Mouse (Mus musculus) kidney, embryonic 15.5 days (tissue): ENCODE results near the gene Sh3bp5l. TPM values are rescaled to one million over a fixed set of nuclear protein-coding genes. Genes with fewer than 3 reads are reported as not detected.
"Not testable (repeated sequence)": the region's sequence is repeated elsewhere in the genome, so short reads cannot be mapped to it uniquely, and the experiment has no call there.

Experiments
- ATAC-seq: fragments of 200-750 bp; cut with Nextera tagmentation; replicated peaks from 2 replicates; pipeline ENCODE4 v1.8.0; 2017; ENCODE audit warnings: moderate TSS enrichment; ENCODE audit not compliant: low FRiP score
- H3K27ac ChIP-seq: fragments of 300-500 bp; sonication (generic); 2 replicates; pipeline ENCODE4 v1.5.1; 2015; ENCODE audit warnings: mild to moderate bottlenecking, inconsistent platforms
- H3K27me3 ChIP-seq: fragments of 300-500 bp; sonication (generic); 2 replicates; pipeline ENCODE4 v1.6.1; 2015; ENCODE audit warnings: inconsistent platforms
- H3K36me3 ChIP-seq: fragments of 300-500 bp; sonication (generic); 2 replicates; pipeline ENCODE4 v1.6.1; 2015; ENCODE audit warnings: inconsistent platforms
- H3K4me1 ChIP-seq: fragments of 300-500 bp; sonication (generic); 2 replicates; pipeline ENCODE4 v1.6.1; 2015; ENCODE audit warnings: inconsistent platforms
- H3K4me2 ChIP-seq: fragments of 300-500 bp; sonication (generic); 2 replicates; pipeline ENCODE4 v1.6.1; 2015; ENCODE audit warnings: moderate library complexity, mild to moderate bottlenecking, inconsistent platforms
- H3K4me3 ChIP-seq: fragments of 300-500 bp; sonication (generic); replicated peaks from 2 replicates; pipeline ENCODE4 v1.5.1; 2015; ENCODE audit warnings: mild to moderate bottlenecking, inconsistent platforms
- H3K9ac ChIP-seq: fragments of 300-500 bp; sonication (generic); 2 replicates; pipeline ENCODE4 v1.6.1; 2015; ENCODE audit warnings: mild to moderate bottlenecking, inconsistent platforms
- H3K9me3 ChIP-seq: fragments of 300-500 bp; sonication (generic); replicated peaks from 2 replicates; pipeline ENCODE4 v1.6.1; 2016; ENCODE audit warnings: inconsistent platforms
- WGBS: fragments of 180-500 bp; shearing (Covaris S2); methylation state at CpG from one replicate; pipeline ENCODE4 v1.1.7; 2015; ENCODE audit warnings: mixed read lengths; 5-methylcytosine and 5-hydroxymethylcytosine counted together
- polyA plus RNA-seq: library from polyadenylated mRNA; unstranded; fragments of >200 nt; fragmentation: Nextera tagmentation; extraction: Ambion mirVana; gene quantifications from 2 replicates; pipeline ENCODE4 v1.2.1, GENCODE M21; 2015

The Sh3bp5l gene
- polyA plus RNA-seq, 1 experiment from 2014 or later = 37.0 TPM

GRCm38 (mm10) chr11:58357042-58357441, 26.5 kb downstream of the Sh3bp5l start:
- H3K9ac ChIP-seq = no peak overlapping the region
- no peak for ATAC-seq
- 95% methylated on average over 3 of the region's 3 CpGs for WGBS
- no peak overlapping the region for H3K4me2 ChIP-seq
- no peaks in the 10 kb centered on the region for H3K9me3 ChIP-seq
- no peaks in the 10 kb centered on the region for H3K27me3 ChIP-seq
- no peaks in the 10 kb centered on the region for H3K4me1 ChIP-seq
- H3K36me3 ChIP-seq = no peaks in the 10 kb centered on the region
- H3K4me3 ChIP-seq = no peak overlapping the region
- no peak overlapping the region for H3K27ac ChIP-seq

DNA sequence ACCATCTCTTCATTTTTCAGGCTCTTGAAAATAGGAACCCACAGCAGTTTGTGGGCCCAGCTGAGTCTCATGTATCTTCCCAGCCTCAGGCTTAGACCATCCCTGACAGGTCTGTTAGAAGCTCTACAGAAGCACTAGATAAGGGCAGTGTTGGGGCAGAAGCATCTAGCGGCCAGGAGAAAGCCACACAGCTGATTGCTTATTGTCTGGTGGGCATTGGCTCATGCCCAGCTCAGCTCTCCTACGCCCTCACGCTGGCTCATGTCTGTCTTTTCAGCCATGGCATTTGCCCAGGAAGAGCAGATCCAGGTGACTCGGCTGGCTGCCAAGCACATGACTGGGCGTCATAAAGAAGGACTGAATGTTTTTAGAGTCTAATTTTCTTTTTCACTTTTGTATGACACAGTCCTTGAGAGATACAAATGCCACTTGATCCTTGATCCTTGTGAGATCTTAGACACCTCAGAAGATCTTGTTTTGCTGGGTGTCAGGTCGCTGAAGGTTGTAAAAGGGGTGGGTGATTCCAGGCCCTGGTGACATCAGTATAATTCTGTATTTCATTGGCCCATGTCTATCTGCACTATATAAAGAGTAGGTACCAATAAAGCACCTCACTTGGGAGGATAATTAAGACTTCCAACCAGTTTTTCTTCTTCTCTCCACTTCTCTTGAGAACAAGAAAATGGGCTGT, 27.5 kb downstream of the Sh3bp5l start:
- no peak for ATAC-seq
- no peak overlapping the region for H3K9ac ChIP-seq

DNA sequence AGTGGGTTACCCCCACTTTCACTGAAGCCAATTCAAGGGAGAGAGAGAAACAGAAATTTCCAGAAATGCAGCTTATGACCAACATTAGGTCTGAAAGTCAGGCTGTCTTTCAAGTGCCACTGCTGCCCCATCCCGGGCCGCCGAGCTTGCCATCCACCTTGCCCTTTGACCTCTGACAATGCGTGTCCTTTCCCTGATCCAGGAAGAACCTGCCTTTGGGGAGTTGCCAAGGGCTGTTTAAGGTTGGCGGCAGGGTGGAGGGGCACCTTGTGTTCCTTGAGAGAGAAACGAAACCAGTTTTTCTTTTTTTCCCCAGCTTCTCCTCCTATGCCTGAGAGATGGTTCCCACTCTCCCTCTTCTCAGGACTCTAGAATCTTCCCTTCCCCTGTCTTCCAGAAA, 32.0 kb downstream of the Sh3bp5l start:
- not testable (repeated sequence) for H3K4me2 ChIP-seq, H3K27me3 ChIP-seq, H3K9me3 ChIP-seq, H3K4me3 ChIP-seq, ATAC-seq, H3K27ac ChIP-seq, H3K36me3 ChIP-seq, H3K9ac ChIP-seq, H3K4me1 ChIP-seq
- no CpG with 5 or more reads among the region's 6 CpGs for WGBS

More for the DNA sequence above, 27.5 kb downstream of the Sh3bp5l start:
- Histone ChIP-seq H3K27ac (no peak overlapping the region), H3K4me3 (no peak overlapping the region), H3K4me2 (no peak overlapping the region), H3K27me3 (no peaks in the 10 kb centered on the region), H3K4me1 (no peaks in the 10 kb centered on the region), H3K9me3 (no peaks in the 10 kb centered on the region), H3K36me3 (no peaks in the 10 kb centered on the region)
- WGBS = 84% methylated on average over 6 of the region's 6 CpGs

- 66% methylated on average over 3 of the region's 3 CpGs for WGBS
- H3K36me3 ChIP-seq = no peaks in the 10 kb centered on the region
- peak overlapping the region; percentile 52 for H3K27ac ChIP-seq
- H3K4me3 ChIP-seq = no peak overlapping the region
- no peaks in the 10 kb centered on the region for H3K9me3 ChIP-seq
- H3K4me2 ChIP-seq = no peak overlapping the region
- H3K4me1 ChIP-seq = no peaks in the 10 kb centered on the region
- no peak overlapping the region for H3K9ac ChIP-seq
- ATAC-seq = peak; percentile 64
- H3K27me3 ChIP-seq = no peaks in the 10 kb centered on the region
These were observed 33.9 kb downstream of the Sh3bp5l start for GRCm38 (mm10) chr11:58364454-58364853.

DNA sequence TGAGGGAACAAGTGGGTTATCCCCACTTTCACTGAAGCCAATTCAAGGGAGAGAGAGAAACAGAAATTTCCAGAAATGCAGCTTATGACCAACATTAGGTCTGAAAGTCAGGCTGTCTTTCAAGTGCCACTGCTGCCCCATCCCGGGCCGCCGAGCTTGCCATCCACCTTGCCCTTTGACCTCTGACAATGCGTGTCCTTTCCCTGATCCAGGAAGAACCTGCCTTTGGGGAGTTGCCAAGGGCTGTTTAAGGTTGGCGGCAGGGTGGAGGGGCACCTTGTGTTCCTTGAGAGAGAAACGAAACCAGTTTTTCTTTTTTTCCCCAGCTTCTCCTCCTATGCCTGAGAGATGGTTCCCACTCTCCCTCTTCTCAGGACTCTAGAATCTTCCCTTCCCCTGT, 35.7 kb downstream of the Sh3bp5l start:
- H3K4me1 ChIP-seq, H3K4me3 ChIP-seq, H3K36me3 ChIP-seq, H3K27ac ChIP-seq, ATAC-seq, H3K9ac ChIP-seq, H3K4me2 ChIP-seq, H3K27me3 ChIP-seq, H3K9me3 ChIP-seq: not testable (repeated sequence)
- WGBS = no CpG with 5 or more reads among the region's 6 CpGs

DNA sequence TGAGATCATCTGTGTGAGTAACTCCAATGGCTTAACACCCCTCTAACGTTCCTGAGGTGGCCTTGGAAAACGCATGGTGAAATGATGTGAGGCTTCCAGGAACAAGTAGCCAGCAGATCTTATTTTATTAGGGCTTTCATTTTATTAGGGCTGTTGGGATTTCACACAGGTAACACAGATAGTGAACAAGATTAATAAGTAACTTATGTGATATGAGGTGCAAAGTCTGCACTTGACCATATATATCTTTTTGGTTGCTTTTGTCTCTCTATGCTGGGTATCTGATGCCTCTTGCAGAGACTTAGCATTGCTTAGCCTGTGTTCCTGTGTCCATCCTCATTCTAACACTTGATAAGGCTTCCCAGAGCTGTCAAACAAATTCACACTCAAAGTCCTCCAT, 46.7 kb downstream of the Sh3bp5l start:
- ATAC-seq = no peak
- no peaks in the 10 kb centered on the region for H3K9me3 ChIP-seq
- no peak overlapping the region for H3K4me2 ChIP-seq
- no peaks in the 10 kb centered on the region for H3K27me3 ChIP-seq
- no peak overlapping the region for H3K4me3 ChIP-seq
- no peaks in the 10 kb centered on the region for H3K36me3 ChIP-seq
- no peaks in the 10 kb centered on the region for H3K4me1 ChIP-seq
- H3K27ac ChIP-seq = no peak overlapping the region
- no peak overlapping the region for H3K9ac ChIP-seq
- 78% methylated on average over 2 of the region's 2 CpGs for WGBS

DNA sequence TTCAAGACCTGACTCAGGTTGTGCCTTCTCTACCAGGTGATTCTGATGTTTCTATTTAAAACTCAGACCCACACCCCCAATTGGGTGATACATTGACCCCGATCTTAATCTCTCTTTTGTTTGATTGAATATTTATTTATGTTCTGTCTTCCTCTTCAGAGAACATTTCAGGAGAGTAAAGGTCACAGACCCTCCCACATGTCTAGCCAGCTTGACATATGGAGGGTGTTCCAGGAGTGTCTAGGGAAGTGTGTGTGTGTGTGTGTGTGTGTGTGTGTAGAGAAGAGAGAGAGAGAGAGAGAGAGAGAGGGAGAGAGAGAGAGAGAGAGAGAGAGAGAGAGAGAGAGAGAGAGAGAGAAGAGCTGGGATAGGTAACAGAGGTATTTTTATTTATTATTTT, 47.2 kb downstream of the Sh3bp5l start:
- ATAC-seq = no peak
- no peak overlapping the region for H3K9ac ChIP-seq

DNA sequence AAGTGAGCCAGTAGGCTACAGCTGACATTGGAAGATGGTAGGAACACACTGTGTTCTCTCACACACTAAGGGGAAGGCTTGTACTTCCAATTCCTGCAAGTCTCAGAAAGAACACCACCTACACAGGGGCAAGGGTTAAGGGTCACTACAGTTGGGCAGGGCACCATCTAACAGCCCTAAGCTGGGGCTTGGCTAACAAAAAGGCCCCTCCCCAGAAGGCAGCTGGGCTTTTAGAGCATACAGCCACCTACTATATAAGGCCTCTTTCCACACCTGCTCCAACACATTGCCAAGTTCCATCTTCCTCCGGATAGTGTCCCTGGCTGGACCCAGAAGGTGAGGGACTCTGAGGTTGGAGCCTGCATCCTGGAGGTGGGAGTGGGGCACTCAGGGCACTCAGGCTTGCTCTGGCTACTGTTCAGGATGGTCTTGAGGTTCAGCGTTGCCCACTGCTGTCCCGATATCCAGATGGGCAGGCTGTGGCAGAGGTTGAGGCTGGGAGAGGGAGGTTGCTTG, 48.3 kb downstream of the Sh3bp5l start, which contains the start of gene Lypd8:
Gene Lypd8, plus strand, starts transcription at position 281 of the 516 bp plus-strand sequence.
- Histone ChIP-seq H3K36me3 (no peaks in the 10 kb centered on the region), H3K27me3 (no peaks in the 10 kb centered on the region), H3K9me3 (no peaks in the 10 kb centered on the region), H3K4me1 (no peaks in the 10 kb centered on the region), H3K9ac (no peak within 1 kb of the TSS), H3K4me2 (no peak within 1 kb of the TSS), H3K27ac (no peak within 1 kb of the TSS), H3K4me3 (no peak within 1 kb of the TSS)
- no peak for ATAC-seq
- 88% methylated on average over 3 of the region's 3 CpGs for WGBS

More for the DNA sequence above, 47.2 kb downstream of the Sh3bp5l start:
- 63% methylated on average over 1 of the region's 1 CpGs for WGBS
- Histone ChIP-seq H3K4me3 (no peak overlapping the region), H3K36me3 (no peaks in the 10 kb centered on the region), H3K4me1 (no peaks in the 10 kb centered on the region), H3K4me2 (no peak overlapping the region), H3K27me3 (no peaks in the 10 kb centered on the region), H3K9me3 (no peaks in the 10 kb centered on the region), H3K27ac (no peak overlapping the region)

DNA sequence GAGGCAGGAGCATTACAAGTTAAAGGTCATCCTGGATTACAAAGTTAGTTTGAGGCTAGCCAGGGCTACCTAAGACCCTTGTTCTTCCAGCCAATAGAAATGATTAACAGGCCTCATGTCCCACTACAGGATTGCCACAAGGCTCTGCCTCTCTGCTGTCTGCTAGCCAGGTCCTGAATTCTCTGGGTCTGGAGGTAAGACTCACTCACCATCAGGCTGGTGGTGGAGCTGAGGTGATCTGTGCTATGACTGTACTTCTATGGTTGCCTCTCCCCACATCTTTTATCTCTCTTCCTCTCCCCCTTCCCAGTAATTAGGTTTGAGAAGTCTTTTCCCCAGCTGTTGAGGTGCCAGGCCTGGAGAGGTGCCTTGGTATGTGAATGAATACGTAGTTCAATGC, 49.0 kb downstream of the Sh3bp5l start:
- no peak overlapping the region for H3K4me2 ChIP-seq
- 88% methylated on average over 1 of the region's 1 CpGs for WGBS
- H3K9ac ChIP-seq = no peak overlapping the region
- no peaks in the 10 kb centered on the region for H3K27me3 ChIP-seq
- H3K4me3 ChIP-seq = no peak overlapping the region
- H3K4me1 ChIP-seq = no peaks in the 10 kb centered on the region
- H3K9me3 ChIP-seq = no peaks in the 10 kb centered on the region
- no peak overlapping the region for H3K27ac ChIP-seq
- no peak for ATAC-seq
- H3K36me3 ChIP-seq = no peaks in the 10 kb centered on the region

- Histone ChIP-seq H3K9me3 (no peaks in the 10 kb centered on the region), H3K27ac (no peak overlapping the region), H3K4me2 (no peak overlapping the region), H3K9ac (no peak overlapping the region), H3K4me1 (no peaks in the 10 kb centered on the region), H3K36me3 (no peaks in the 10 kb centered on the region), H3K4me3 (no peak overlapping the region), H3K27me3 (no peaks in the 10 kb centered on the region)
- WGBS = 92% methylated on average over 6 of the region's 6 CpGs
- ATAC-seq = no peak
These were observed 51.9 kb downstream of the Sh3bp5l start for GRCm38 (mm10) chr11:58382471-58382870.

Other genes with a start within 250 kb of the Sh3bp5l start
- 0.21 TPM in 1 of 2 replicates, not detected in the other for gene Gm12248, start 237.6 kb upstream of the Sh3bp5l start, polyA plus RNA-seq
- gene Cnot8, start 226.6 kb upstream of the Sh3bp5l start, polyA plus RNA-seq = 85.7 and 89.9 TPM in 2 replicates
- 24.5 and 24.7 TPM in 2 replicates for gene Gemin5, start 162.2 kb upstream of the Sh3bp5l start, polyA plus RNA-seq
- 145 TPM in 2 replicates for gene Mrpl22, start 159.1 kb upstream of the Sh3bp5l start, polyA plus RNA-seq
- 4.5 and 4.6 TPM in 2 replicates for gene Igtp, start 131.2 kb upstream of the Sh3bp5l start, polyA plus RNA-seq
- 2.1 and 2.4 TPM in 2 replicates for gene Irgm2, start 131.1 kb upstream of the Sh3bp5l start, polyA plus RNA-seq
- 0.18 TPM in 1 of 2 replicates, not detected in the other for gene 4930438A08Rik, start 55.9 kb upstream of the Sh3bp5l start, polyA plus RNA-seq
- gene Zfp692, start 23.7 kb upstream of the Sh3bp5l start, polyA plus RNA-seq = 29.1 and 30.5 TPM in 2 replicates
- 36.2 and 40.4 TPM in 2 replicates for gene Zfp672, start 385 bp upstream of the Sh3bp5l start, polyA plus RNA-seq
- 0.23 and 4.5 TPM in 2 replicates for gene Lypd8, start 48.3 kb downstream of the Sh3bp5l start, polyA plus RNA-seq
- gene 1810065E05Rik, start 90.4 kb downstream of the Sh3bp5l start, polyA plus RNA-seq = not detected in 2 replicates
- gene Gm12253, start 101.8 kb downstream of the Sh3bp5l start, polyA plus RNA-seq = not detected in 2 replicates
- gene Lypd9, start 122.2 kb downstream of the Sh3bp5l start, polyA plus RNA-seq = not detected in 2 replicates
- gene Olfr30, start 131.5 kb downstream of the Sh3bp5l start, polyA plus RNA-seq = not detected in 2 replicates
- 0.08 TPM in 1 of 2 replicates, not detected in the other for gene Olfr332, start 161.8 kb downstream of the Sh3bp5l start, polyA plus RNA-seq
- gene Olfr331, start 171.8 kb downstream of the Sh3bp5l start, polyA plus RNA-seq = not detected in 2 replicates
- not detected in 2 replicates for gene Olfr330, start 204.1 kb downstream of the Sh3bp5l start, polyA plus RNA-seq
- not detected in 2 replicates for gene Olfr329-ps, start 215.7 kb downstream of the Sh3bp5l start, polyA plus RNA-seq
- gene Olfr328, start 224.9 kb downstream of the Sh3bp5l start, polyA plus RNA-seq = 0.05 and 0.09 TPM in 2 replicates
- not detected in 2 replicates for gene Olfr224, start 239.8 kb downstream of the Sh3bp5l start, polyA plus RNA-seq
- not detected in 2 replicates for gene Olfr325, start 247.0 kb downstream of the Sh3bp5l start, polyA plus RNA-seq